Mouse (Mus musculus) gonadal fat pad, adult 2 months (tissue): ENCODE results near the gene Osbpl10. TPM values are rescaled to one million over a fixed set of nuclear protein-coding genes. Genes with fewer than 3 reads are reported as not detected.

Experiments
- DNase-seq: peaks from one replicate; pipeline ENCODE4 v3.0.0-alpha.2; 2012; ENCODE audit warnings: low read depth
- polyA plus RNA-seq: library from polyadenylated mRNA; depleted of rRNA; stranded (reverse); fragments of >200 nt; gene quantifications from 2 replicates; pipeline ENCODE4 v1.2.3, GENCODE M21; 2012

Osbpl10 gene
- polyA plus RNA-seq, 1 experiment = 7.1 TPM

DNA sequence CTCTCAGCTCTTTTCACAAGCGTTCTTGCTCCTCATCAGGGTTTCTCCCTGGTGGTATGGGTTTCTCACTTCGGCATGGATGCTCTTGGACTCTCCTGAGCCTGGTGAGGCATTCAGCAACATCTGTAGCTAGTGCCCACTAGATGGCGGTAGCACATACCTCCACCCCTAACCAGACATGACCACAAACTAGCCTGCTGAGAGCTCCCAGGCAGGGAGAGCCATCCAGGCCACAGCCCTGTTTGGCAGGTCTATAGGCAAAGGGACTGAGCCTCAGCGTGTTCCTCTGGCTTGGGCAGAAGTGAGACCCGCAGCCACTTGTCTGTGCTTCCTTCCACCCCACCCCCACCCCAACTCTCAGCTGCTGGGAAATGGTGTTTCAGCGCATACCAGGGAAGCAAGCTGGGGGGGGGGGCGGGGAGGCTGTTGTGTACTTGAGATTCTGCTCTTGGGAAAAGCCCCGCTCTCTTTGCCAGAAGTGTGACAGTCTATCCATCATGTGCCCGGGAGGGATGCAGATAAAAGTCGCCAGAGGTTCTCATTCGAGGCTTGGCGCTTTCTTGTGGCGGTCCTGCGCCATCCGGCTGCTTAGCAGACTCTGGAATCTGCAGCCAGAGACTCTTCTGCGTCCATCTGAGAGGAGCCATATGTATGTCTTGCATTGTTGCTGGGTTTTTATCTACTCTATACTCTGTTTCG, 110.1 kb downstream of the Osbpl10 start:
- peak; percentile 24 for DNase-seq

DNA sequence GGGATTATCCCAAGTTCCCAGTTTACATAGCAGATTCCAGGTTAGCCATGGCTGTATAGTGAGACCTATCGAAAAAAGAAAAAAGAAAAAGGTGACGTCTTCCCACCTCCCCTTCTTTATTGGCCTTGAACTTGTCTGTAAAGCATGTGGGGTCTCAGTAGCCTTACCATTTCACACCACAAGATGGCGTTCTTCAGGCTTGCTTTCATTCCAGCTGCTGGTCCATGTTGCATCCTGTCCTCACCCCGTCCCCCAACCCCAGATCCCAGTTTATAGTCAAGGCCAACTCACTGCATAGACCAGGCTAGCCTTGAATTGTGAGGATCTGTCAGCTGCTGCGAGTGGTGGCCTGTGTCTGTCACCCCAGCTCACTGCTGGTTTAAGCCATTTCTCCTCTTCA, 111.3 kb downstream of the Osbpl10 start:
- DNase-seq = no peak

DNA sequence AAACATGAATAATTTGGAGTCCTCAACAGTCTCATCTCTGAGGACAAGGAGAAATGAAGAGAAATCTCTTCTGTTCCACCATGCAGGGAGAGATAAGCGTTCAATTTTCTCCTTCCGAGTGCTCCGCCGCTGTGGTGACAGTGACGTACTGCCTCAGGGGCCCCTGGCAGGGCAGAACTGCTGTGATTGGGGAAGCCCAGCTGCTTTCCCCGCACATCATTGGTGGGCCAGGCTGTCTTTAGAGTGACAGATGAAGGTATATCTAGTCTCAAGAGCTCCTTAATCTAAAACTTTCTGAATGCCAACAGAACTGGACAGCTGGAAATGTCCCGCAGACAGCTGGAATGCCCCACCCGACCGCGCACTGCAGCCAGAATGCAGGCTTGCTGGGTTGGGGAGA, 118.1 kb downstream of the Osbpl10 start:
- no peak for DNase-seq

DNA sequence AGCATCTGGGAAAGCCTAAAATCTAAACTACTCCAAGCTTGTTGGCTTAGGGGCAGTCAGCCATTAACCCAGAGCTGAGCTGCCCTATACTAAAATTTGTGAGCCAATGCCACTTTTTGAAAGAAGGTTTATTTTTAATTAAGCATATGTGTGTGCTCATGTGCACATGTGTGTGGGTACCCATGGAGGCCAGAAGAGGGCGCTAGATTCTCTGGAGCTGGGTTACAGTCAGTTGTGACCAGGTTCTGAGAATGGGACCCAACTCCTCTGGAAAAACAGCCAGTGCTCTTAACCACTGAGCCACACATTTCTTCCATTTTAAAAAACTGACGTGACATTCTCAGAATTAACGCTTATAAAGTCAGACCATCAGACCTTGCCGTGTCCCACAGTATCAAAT, 119.0 kb downstream of the Osbpl10 start:
- DNase-seq = no peak

DNA sequence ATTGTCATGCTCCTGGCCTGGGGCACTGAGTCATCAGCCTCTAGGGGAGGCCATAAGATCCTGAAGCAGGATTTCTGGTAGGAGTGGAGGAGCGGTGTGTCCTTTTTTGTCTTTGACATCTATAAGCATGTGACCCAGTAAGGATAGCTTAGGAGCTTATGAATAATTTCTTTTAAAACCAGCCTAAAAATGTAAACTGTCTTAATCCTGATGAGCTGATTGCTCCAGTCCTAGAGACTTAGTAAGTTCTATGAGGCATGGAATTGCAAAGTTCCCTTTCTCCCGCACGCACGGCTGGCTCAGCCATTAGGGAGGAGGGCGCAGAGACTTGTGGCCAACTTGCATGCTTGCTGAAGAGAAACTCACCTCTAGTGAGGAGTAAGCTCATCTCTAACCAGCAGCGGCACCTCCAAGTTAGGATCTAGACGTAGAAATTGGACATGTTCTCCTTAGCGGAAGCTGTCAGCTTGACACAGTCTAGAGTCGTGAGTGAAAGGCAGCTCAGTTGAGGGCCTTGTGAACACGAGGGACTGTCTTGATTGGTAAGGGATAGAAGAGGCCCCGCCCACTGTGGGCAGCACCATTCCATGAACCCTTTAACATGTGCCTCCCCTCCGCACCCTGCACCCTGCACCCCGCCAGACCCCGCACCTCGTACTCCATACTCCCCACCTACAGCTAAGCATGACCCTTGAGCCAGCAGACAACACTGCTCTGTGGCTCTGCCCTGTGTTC, 122.0 kb downstream of the Osbpl10 start:
- DNase-seq = no peak

DNA sequence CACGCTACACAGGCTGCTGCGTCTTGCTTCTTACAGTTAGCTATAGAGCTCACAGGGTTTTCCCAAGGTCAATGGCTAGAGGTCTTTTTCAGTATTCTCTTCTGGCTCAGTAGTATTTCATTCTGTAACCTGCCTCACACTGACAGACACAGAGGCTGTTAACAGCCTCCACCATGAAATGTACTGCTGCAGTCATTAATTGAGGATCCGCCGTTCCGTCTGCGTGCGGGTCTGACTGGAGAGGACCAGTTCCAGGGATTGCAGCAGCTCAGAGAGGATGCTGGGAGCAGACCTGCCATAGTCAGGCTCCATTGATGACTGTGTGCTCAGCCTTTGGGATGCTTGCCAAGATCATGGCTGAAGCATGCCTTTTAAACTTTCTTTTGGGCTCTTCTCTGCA, 129.1 kb downstream of the Osbpl10 start:
- no peak for DNase-seq

DNA sequence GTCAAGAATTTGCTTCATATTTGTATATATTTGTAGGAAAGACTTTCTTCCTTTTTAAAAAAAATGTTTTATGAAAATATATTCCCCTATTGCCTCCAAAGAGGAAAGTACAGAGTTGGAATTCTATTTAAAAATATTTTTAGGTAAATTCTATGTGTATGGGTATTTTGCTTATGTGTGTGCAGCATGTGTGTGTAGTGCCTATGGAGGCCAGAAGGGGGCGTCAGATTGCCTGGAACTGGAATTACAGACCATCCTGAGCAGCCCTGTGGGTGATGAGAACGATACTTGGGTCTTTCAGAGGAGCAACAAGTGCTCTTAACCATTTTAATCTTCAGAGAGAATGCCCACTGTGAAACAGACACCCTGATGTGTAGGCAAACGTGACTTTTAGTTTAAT, 132.3 kb downstream of the Osbpl10 start:
- DNase-seq = no peak

DNA sequence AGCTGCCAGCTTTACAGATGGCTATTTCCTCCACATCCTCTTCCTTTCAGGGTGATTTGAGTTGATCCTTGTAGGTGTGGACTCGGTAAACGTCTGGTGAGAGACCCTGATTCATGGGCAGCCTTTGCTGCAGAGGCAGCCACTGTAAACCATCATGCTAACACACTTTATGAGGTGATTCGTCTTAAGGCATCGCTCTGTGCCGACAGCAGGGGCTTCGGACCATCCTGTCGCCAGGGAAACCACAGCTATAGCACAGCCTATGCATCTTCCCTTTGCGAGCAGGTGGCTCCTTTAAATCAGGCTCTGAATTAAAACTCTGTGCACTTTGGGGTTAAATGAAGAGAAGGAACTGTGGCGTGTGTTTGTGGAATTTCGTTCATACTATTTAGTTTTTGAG, 138.9 kb downstream of the Osbpl10 start:
- no peak for DNase-seq

DNA sequence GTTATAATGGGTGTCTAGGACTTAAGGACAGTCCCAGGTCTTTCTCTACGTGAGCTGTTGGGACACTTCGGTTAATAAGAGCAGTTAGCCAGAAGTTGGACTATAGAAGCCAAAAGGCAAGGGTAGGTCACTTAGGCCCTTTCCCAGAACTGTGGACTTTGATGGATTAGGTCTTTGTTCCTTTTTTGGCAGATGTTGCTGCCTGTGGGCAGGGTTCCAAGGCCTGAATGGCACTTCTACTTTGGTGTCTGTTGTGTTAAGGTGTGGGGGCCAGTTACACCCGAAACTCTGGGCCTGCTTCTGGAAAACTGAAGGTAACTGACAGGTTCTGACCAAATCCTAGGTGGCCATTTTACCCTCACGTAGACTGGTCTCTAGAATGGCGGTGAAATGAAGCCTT, 141.9 kb downstream of the Osbpl10 start:
- DNase-seq = no peak

DNA sequence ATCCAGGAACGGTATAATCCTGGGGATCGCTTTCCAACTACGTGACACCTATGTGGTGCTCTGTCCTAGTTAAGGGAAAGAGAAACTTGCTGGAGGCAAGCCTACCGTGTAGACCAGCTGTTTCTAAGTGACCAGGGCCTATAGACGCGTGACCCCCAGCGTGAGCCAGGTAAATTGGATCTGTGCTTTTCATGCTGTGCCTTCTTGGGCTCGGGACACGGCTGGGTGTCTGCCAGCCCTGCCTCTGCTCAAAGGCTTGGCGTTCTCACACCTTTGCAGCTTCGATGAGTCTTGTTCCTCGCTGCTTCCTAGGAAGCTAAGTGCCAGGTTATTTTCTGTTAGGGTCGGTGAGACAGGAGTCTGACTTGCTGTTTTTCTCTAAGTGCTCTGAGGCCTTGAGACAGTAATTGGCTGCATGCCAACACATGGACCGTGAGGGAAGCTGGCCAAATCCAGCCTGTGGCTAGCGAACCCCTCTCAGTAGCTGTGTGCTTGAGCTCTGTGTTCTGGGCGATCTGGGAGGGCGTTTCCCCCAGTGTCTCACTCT, 142.4 kb downstream of the Osbpl10 start:
- no peak for DNase-seq

DNA sequence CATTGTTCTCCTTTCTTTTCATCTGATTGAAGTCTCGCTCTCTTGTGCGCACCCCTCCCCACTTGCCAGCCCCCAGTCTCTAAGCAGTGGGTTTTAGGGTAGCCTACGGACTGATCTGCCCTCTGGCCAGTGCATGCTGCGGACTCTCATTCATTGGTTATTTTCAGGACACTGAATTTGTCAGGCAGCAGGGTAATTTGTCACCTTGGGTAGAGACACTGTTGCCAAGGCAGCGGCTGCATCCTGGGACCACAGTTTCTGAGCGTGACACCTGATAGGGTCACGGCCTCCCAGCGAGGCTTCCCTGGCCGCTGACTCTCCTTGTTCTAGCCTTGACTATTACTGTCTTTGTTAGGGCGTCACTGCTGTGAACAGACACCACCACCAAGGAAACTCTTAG, 149.0 kb downstream of the Osbpl10 start:
- DNase-seq = no peak

DNA sequence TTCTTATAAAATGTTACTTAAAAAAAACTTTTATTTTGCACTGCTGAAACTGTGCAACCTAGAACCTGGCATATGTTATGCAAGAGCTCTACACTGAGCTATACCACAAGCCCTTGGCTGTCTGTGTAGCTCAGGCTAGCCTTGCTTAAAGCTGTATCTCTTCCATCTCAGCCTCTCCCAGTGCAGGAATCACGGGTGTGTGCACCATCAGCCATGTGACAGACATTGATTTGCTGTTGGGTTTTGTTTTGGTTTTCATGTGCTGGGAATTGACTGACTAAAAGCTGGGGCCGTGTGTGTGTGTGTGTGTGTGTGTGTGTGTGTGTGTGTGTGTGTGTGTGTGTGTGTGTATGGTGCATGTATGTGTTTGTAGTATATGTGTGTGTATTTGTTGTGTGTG, 155.6 kb downstream of the Osbpl10 start:
- DNase-seq = no peak

DNA sequence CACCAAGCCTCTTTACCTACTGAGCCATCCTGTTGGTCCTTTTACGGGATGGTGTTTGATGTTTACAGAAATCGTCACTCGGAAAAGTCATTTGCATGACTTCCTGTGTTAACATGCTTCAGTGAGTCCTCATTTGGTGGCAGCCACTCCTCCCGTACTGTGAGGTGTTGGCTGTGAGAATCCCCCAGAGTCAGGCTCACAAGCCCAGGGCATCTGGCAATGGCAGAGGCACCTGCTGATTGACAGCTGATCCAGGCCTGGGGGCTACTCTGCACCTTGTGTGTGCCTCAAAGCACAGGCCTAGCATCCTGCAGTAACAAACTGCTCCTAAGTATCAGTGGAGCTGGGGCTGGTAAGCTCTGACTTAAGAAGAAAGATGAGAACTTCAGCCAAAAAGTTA, 156.4 kb downstream of the Osbpl10 start:
- no peak for DNase-seq

DNA sequence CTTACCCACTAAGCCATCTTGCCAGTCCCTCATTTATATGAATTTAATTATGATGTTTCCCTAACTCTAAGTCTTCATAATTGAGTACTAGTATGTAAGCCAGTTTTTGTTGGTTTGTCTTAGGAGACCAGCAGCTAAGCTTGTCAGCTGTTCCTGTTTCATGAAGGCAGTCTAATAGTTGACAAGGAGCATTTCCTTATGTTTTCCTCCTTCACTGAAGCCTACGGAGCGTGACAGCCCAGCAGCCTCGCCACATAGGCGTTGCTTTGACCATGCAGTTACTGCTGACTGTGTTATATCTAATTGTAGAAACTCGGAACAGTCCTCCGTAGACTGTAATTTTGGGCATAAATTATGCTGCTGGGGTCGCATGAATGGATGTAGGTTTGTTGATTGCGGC, 157.0 kb downstream of the Osbpl10 start:
- no peak for DNase-seq

DNA sequence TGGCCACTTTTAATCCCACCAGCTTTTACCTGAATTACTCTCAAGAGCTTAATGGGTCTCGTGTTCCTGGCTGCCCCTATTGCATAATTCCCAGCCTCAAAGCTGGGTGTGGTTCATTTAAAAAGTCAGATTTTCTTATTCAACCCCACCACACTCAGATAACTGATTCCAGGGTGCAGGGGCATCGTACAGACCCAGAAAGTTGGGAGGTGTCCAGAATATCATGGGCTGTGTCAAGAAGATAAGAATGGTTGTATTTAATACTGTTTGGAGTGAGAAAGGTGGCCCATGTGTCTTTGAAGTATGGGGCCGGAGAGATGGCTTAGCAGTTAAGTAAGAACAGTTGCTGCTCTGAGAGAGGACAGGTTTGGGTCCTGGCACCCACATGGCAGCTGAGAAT, 159.5 kb downstream of the Osbpl10 start:
- no peak for DNase-seq

DNA sequence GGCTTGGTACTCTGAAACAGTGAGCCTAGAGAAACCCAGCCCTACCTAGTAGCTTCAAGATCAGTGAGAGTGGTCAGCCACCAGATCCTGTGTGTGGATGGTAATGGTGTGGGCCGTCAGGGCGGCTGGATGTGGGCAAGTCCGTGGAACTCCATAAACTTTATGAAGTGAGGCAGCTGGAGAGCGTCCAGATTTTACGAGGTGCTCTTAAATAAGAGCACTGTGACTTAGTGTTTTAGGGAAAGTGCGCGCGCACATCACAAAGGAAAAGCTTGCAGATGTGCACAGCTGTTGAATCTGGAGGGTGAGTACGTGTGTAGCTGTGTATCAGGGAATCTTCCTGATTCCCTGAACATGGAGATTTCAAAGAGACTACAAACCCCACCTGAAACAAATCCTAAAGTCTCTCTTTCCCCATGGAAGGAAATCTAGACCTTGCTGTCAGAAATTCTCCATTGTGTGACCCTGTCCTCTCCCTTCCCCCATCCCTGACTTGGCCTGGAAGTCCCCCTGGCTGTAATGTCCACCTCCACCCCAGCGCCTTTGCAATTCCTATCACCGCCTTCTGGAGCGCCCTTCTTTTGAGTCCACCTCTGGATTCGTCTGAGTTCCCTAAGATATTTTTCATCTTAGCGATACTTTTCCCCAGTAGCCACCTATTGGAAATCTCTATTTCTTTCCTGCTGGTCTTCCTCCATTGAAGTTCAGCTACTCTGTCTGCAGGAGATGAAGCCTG, 161.4 kb downstream of the Osbpl10 start:
- no peak for DNase-seq

DNA sequence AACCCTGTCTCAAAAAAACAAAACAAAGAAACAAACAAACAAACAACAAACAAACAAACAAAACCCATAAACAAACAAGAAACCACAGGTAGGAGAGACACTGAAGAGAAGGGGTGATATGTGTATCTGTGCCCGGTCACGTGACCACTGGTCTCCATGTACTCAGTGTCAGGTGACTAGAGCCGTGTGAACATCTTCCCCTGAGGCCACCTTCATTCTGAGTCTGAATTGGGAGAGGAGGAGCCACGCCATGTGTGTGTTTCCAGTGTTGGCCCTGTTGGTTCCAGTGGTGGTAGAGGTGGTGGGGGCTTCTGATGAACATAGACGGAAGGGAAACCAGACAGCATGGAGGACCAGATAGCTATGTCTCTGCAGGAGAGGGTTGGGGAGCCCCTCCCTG, 168.8 kb downstream of the Osbpl10 start:
- DNase-seq = no peak

DNA sequence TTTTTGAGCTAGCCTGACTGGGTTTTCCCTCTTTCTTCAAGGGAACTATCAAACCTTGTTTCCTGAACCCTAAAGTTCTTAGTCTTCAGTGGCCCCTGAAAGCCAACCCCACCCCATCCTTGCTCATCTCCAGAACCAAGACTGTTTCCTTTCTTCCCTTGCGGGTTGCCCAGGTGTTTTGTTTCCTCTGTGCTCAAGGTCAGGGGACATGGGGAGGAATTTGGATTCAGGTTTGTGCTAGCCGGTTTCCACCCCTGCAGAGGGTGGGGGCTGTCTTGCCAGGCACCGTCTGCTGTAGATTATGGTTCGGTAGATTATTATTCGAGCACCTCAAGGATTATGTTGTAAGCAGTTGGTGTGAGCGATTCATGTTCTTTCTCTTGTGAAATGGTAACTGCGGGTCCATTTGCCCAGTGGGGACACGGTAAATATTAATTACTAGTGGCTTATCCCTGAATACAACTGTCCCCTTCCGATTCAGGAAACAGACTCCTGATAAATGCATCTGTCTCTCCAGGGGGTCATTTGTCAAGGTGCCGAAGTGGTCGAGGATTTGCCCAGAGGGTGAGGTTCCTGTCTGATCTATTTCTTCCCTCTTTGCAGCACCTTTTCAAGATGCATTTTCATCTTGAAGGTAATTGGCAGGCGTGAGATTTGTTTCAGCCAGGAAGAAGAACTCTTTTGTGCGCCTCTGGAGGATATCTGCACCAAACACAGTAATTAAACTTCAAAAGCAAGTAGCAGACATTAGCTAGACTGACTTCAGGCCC, 169.4 kb downstream of the Osbpl10 start:
- DNase-seq = no peak

DNA sequence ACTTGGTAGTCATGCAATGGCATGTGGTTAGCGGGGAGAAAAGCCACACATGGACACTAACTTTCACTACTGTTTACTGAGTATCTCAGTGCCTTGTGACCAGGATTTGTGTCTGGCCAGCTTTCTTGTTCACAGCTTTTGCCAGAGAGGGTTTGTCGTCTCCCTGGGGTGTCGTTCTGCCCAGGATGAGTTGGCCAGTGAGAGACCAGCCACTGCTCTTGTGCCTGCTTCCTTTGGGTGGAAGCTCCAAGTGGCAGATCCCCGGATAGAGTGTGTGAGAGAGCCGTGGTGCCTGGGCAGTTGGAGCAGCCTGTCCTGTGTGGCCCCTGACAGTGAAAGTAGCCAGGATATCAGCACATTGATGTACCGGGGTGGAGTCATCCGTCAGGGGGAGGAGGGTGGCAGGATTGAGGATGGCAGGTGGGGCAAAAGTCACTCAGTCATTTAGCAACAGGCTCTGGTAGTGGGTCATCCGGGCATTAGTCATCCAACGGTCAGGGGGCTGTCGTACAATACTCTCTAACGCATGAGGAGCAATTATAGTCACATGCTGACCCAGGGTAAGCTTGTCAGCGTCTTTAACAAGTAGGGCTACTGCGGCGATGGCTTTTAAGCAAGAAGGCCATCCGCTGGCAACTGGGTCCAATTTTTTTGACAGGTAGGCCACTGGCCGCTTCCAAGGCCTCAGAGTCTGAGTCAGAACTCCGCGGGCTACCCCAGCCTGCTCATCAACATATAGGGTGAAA, 170.8 kb downstream of the Osbpl10 start:
- DNase-seq = no peak

DNA sequence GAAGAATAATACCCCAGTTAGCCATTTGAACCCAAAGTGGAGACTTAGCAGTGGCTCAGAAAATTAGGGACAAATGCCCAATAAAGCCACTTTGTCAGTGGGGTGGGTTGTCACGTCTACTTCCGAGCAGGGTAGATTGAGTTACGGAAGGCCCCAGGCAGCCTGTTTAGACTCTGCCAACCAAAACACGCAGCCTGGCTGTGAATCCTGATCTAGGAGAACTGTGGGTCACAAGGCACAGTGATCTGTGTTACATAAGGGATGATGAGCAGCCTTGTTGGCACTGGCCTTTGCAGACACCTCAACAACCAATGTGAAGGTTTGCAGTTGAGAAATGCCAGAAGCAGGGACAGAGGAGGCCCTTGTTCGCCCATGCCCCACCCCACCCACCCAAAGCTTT, 183.2 kb downstream of the Osbpl10 start:
- DNase-seq = peak; percentile 19

DNA sequence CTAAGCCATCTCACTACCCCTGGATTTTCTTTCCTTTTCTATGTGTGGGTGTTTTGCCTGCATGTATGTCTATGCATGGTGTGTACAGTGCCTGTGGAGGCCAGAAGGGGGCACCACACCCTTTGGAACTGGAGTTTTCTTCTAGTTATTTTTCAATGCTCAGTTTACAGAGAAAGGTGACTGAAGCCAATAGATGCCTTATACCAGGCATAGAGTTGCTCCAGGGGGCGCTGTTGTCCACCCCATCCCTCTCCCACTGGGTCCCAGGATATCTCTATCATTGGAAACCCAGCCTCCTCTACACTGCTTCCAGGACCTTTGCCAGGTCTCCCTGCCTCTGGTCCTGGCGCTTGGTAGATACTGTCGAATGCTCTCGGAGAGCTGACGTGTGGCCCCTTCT, 184.7 kb downstream of the Osbpl10 start:
- DNase-seq = no peak
